Mouse (Mus musculus) left cerebral cortex, adult 18-20 months (tissue): ENCODE data around the gene Galnt6. TPM values are rescaled to one million over a fixed set of nuclear protein-coding genes. Genes with fewer than 3 reads are reported as not detected.

ENCODE experiments used
- DNase-seq, 2 experiments: peaks; one replicate each; pipeline ENCODE4 v3.0.0; 2021 to 2022; ENCODE audit warnings: low spot score in 2 of 2, mixed read lengths in 1 of 2
- microRNA-seq, 2 experiments: library from miRNA; unstranded; fragments of <30 nt; microRNA quantifications; one replicate each; pipeline ENCODE4 v1.2.0; 2021
- total RNA-seq, 2 experiments: library from RNA; stranded (reverse); gene quantifications; 2 replicates each; pipeline ENCODE4 v1.2.3; 2021

The Galnt6 gene
- total RNA-seq, 2 experiments from 2014 or later, result 5.7 to 6.7 TPM

DNA sequence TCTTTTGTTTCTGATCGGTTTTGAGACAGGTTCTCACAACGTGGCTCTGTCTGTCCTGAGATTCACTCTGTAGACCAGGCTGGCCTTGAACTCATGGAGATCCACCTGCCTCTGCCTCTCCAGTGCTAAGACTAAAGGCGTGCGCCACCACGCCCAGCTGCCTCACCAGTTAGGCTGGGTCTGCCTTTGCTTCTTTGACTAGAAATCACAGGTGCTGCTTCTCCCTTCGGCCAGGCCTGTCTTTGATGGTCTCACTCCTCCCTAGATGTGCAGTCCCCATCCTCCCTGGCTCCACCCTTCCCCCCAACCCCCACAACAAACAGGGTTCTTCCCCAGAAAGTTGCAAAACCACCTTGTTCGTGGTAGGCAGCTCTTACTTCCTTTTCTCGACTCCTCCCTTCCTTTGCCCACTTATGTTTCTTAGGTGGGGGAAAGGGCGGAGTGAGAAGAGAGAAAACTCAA lies 64.3 kb downstream of the Galnt6 start:
- no peak for DNase-seq

DNA sequence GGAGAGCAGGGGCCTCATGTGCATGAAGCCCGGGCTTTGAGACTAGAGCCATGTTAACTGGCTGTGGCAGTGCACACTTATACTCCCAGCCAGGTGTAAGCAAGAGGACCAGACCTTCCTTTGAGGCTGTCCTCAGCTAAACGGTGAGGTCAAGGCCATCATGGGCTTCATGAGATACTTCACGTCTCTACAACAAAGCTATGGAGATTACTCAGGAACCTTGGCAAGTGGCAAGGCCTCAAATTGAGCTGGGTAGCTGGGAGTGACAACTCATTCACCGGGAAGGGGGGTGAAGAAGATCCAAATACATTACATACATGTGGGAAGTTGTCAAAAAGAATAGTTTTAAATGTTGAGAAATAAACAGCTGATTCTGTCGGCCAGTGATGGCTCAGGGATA lies 68.4 kb downstream of the Galnt6 start:
- DNase-seq, result no peak

DNA sequence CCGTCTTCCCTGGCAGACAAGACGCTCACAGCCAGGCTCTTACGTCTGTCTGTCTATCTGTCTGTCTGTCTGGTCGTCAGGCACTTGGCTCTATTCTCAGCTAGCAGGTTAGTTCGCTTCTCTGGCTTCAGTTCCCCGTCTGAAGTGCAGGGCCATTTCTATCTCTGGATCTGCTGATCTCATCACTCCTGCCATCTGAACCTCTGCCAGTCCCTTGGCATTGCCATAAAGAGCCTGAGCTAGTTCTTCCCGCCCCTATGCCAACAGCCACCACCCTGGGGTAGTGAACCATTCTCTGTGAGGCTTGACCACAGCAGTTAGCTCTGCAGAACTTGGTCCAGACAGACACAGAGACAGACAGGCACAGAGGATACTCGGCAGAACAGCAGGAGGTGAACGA lies 68.9 kb downstream of the Galnt6 start:
- DNase-seq, result no peak

DNA sequence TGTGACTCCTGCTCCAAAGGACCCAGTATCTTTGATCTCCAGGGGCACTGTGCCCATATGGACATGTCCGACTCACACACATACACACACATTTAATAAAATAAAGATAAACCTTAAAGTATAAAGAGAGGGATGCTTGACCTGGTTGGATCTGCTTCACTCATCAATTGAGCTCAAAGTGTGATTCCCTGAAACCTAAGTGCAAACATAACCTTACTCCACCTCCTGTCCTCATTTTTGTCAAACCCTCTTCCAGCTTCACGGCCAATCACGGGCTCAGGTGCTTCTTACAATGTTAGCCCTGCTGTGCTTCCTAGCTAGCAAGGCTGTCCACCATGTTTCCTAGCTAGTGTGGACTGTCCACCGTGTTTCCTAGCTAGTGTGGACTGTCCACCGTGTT lies 74.0 kb downstream of the Galnt6 start:
- DNase-seq, result no peak

DNA sequence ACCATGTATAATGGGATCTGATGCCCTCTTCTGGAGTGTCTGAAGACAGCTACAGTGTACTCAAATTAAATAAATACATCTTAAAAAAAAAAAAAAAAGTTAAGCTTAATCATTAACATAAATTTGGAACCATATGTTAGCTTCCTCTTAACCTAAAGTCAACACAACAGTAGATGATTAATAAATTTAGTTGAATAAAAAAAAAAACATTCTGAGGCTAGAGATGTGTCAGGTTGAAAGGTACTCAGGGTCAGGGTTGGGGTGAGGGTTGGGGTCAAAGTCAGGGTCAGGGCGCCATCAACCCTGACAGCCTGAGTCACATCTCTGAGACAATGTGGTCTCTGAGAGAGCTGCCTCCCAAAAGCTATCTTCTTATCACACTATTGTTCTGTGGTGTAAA lies 74.9 kb downstream of the Galnt6 start:
- DNase-seq, result no peak

DNA sequence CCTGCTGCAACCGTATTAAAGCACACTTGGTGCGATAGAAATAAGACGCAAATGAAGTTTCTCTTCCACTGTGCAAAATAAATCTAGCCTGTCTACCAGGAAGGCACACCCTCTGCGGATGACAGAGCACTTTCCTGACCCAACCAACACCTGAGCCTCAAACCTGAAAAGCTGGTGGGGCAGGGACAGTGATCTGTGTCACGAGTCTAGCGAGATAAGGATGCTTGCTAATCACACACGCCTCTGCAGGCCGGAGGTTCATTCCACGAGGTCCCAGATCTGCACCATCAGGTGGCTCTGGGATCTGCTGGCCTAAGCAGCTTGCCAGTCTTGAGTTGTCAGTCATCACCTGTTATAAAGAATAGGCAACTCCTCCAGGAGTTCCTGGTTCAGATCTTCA lies 77.6 kb downstream of the Galnt6 start:
- no peak for DNase-seq

DNA sequence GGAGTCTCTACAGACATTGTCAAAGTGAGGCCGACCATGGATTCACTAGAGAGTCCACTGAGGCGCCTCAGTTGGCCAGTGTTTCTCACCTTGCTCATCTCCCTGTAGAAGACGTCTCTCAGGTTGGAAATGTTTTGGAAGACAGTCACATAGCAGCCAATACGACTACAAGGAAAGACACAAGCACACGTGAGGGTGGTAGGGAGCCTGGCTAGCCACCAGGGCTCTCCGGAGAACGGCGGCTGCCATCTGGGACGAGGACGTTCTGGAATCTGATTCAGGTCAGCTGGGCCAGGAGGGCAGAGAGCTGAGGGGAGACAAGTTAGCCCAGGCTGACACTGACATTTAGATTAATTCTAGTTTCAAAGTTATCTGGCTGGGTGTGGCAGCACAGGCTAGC lies 79.1 kb downstream of the Galnt6 start:
- no peak for DNase-seq

DNA sequence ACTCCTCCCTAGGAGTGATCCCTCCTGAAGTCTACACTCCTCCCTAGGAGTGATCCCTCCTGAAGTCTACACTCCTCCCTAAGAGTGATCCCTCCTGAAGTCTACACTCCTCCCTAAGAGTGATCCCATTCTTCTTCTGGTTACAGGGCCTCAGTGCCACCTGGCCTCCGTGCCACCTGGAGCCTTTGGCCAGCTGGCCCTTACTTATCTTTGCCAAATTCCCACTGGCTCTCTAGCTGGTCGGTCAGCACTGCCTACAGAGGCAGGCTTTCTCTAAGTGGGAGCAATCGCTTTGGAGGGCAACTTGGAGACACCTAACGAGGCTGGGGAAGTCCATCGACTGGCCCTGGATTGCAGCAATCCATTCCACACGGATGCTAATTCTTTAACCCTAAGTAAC lies 83.0 kb downstream of the Galnt6 start:
- DNase-seq, result no peak

DNA sequence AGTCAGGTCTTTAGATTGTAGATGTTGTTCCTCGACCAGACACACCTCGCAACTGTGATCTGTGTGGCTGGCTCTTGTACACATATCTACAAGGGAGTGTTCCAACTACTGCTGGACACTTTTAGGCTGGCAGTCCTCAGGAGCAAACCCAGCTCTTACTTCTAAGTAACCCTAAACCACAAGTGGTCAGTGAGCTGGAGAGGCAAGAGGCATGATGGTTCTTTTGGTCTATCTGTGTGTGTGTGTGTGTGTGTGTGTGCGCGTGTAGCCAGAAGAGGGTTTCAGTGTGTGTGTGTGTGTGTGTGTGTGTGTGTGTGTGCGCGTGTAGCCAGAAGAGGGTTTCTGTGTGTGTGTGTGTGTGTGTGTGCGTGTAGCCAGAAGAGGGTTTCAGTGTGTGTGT lies 86.7 kb downstream of the Galnt6 start:
- DNase-seq, result no peak

Small RNA genes lying within 50 kb of the gene (microRNA-seq; reads per million reads assigned to microRNA genes)
- 0 reads per million in 2 experiments for gene Mir6961

Other genes with a start within 250 kb of the Galnt6 start
- gene Csrnp2, start 233.9 kb downstream of the Galnt6 start, total RNA-seq, result 10 to 100 TPM; 33.6 to 36.0 TPM
- gene Tfcp2, start 177.4 kb downstream of the Galnt6 start, total RNA-seq, result 10 to 100 TPM; 25.4 to 31.6 TPM
- 100 to 1,000 TPM; 119 to 127 TPM for gene Pou6f1, start 129.4 kb downstream of the Galnt6 start, total RNA-seq
- gene Dazap2, start 114.0 kb downstream of the Galnt6 start, total RNA-seq, result 100 to 1,000 TPM; 114 to 119 TPM
- 1 to 10 TPM; 1.2 to 1.9 TPM for gene Smagp, start 92.4 kb downstream of the Galnt6 start, total RNA-seq
- 1 to 10 TPM; 5.2 to 5.4 TPM for gene Bin2, start 59.8 kb downstream of the Galnt6 start, total RNA-seq
- 1 to 10 TPM; 2.7 TPM for gene Cela1, start 41.5 kb downstream of the Galnt6 start, total RNA-seq
- 10 to 100 TPM; 67.6 to 73.7 TPM for gene Slc4a8, start 32.4 kb upstream of the Galnt6 start, total RNA-seq
- 100 to 1,000 TPM; 197 to 226 TPM for gene Scn8a, start 140.5 kb upstream of the Galnt6 start, total RNA-seq